Comparison of ENCODE assay signal across 18 mouse cellular contexts in the genomic region with DNA sequence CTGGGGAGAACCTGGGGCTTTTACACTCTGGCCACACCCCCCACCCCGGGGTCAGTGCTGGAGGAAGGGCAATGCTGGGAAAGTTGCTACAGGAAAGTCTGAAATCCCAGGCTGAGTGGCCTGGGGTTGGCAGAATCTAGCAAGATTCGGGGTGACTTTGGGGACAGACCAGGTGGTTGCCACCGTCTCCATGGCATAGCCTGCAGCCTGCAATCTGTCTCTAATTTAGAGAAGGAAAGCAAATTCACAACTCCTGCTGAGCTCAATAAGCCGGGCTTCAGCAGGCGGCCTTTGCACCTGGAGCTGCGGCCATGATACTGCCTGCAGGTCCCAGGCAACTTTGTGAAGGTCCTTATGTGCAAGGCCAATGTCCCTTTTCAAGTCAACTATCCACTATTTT.
DNase-seq lines count a peak whose midpoint lies in the region.
"Had no signal": no experiment of that assay in that cellular context is flagged by ENCODE, and none has a peak within 500 bp of the region (broad histone marks: within the 10 kb centered on the region; RNA-seq: fewer than 3 reads in every experiment).

No protein-coding gene starts in this region.

- intact Hi-C loops in heart, postnatal 25 days (cut with DNase I): no loop called here

- DNase-seq in heart, adult 11 months: peak; percentile 78
- DNase-seq in heart, postnatal 25 days (ENCODE audit: low spot score): no peak
- peak; percentile 44 for DNase-seq in cerebellum, adult 11 months
- peak; percentile 62 for DNase-seq in cerebellum, adult 9-10 months
- peak; percentile 53 to 56 for DNase-seq in cerebellum, postnatal 36 days
- DNase-seq in neural tube, embryonic 10.5 days (ENCODE audit: extremely low spot score, low spot score): no peak
- no peak for DNase-seq in layer of hippocampus, adult 8-10 months (ENCODE audit: low spot score in 2 of 2)
- DNase-seq: adrenal gland, postnatal 25 days; gastrocnemius, adult 2 months; gastrocnemius, postnatal 36 days; heart, adult 2 months; kidney, adult 18-20 months; kidney, postnatal 25 days; liver; lung, adult 2 months; lung, postnatal 10 days; right cerebral cortex, postnatal 4 days; thymus, postnatal 4 days had no signal

Comparison
In these comparisons a context has a peak if more than half of its experiments do, and no peak if none do; other contexts are left out.
1. DNase-seq: peak in heart, adult 11 months (single experiment), cerebellum, adult 11 months (single experiment), cerebellum, adult 9-10 months (single experiment) and cerebellum, postnatal 36 days (2 of 2); none in heart, postnatal 25 days (single experiment), neural tube, embryonic 10.5 days (single experiment) and layer of hippocampus, adult 8-10 months (0 of 2).